Mouse (Mus musculus): ENCODE measurements at regions not wholly inside any gene's neighbourhood (a gene's known extent, or its start where the extent isn't known, plus 50 kb on each side); places are given as distances from the start of the nearest gene placed in this dataset.

GRCm38 (mm10) chr2:74463407-74463806, 115.8 kb downstream of the Lnpk start:
- no peak for DNase-seq

DNA sequence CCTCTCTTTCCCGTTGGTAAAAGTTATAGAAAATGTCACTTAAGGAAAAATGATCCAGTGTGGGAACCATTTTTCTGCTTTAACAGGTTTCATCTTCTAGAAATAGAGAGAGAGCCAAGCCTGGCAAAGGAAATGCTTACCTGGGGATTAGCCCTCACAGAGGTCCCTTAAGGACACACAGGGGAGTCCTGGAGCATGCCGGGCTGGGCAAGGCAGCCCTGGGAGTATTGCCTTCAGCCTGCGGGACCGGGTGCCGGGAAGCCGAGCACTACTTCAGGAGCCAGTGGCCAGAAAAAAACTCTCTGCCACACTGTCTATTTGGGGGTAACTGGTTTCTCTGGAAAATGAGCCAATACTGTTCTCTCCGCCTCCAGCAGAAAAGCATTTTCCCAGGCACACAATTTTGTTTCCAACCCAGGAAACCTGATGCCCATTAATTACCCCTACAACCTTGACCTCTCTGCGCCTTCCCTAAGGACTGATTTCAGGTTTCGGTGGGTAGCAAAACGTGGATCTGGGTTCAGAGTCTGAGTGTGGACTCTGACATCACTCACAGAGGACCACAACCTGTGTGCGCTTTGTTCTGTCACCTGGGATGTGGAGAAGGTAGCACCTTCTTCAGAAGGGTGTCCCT, 117.9 kb downstream of the Lnpk start:
- DNase-seq: no peak

DNA sequence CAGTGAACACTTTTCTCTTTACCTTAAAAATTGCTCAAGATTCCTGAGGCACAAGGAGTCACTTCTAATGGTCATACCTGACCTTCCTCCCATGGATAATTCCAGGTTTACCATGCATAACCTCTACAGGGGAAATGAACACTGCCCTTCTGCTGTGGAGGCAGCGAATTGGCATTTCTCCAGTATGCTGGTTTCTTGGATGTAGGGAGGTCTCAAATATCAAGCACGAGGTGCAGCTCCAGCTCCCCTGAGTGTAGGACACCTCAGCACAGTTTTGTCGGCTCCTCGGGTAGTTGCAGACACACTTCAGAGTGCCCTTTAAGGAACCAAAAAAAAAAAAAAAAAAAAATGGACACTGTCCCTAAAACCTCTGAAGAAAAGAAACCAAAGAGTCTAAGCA, 124.8 kb downstream of the Lnpk start:
- DNase-seq: no peak

DNA sequence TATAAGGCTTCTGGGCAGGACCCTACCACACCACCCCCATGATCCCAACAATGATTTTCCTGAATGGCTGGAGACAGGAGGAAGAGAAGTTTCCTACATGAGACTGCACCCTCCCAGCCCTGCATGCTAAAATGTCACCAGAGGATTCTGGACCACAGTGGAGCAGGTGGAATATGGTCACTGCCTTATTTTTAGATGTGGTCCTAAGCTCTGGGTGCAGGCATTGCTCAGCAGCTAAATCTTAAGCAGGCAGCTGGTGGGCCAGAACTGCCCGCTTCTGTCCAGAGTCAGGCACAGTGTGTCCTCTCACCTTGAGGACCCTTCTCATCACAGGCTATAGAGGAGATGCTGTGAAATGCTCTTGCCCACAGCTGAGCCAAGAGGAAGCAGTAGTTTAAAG, 126.6 kb downstream of the Lnpk start:
- DNase-seq: no peak

GRCm38 (mm10) chr2:74451578-74451977, 127.7 kb downstream of the Lnpk start:
- DNase-seq: no peak

GRCm38 (mm10) chr2:74451038-74451437, 128.2 kb downstream of the Lnpk start:
- DNase-seq: no peak

DNA sequence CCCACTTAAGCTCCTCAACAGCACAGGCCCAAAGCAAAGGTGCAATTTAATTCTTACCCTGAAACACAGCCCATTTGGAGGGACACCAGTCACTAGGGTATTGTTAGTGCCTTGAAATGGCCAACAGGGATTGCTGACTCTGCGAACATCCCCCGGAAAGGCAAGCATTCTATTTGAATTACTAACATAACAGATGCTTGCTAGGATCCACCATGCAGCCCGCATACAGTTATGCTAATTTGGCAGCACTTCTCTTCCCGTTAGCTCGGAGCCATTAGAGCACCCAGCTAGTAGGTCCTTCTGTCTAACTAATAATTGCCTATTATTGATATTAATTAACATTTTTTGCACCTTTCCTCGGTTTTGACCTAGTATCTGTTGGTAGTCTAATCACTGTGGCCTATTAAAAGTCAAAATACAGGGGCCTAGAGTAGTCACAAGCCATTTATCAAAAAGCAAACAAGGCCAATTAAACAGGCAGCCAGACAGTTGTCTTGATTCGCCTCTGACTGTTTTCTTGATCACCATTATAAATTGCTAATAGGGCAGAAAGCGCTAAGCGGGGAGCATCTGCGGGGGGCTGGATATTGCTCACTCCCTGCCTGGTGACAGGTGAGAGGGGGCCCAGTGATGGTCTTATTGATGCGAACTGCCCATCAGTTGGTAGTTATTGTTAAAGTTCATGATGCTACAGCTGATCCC, 129.0 kb downstream of the Lnpk start:
- no peak for DNase-seq

DNA sequence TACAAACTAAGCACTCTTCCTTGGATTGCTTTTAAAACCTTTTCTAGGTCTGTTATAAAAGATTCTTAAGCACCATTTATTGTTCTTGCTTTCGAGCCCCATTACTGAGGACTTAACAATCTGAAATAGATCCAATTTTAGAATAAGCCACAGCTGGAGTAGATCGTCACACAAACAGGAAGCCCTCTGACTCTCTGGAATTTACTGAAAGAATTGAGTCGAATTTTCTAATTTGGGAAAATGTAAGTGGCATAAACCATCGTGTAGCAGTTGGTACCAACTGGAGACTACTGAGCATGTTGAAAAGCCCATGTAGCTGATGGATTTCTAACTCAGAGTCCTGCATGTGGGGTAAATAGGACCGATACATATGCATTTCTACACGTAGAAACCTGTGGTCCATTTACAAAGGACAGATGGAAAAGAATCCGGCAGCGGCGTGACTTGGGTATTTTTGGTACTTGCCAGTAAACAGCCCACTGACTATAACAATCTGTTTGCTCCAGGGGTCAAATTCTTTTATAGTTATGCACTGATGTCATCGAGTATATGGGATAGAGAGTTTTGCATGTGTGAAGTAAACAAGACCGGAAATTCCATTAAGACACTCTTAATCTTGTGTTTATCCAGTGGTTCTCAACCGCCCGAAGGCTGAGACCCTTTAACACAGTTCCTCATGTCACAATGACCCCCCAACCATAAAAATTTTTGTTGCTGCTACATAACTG, 143.9 kb downstream of the Lnpk start:
- no peak for DNase-seq

GRCm38 (mm10) chr2:74426746-74427145, 152.5 kb downstream of the Lnpk start:
- no peak for DNase-seq

GRCm38 (mm10) chr2:74424726-74425125, 154.5 kb downstream of the Lnpk start:
- no peak for DNase-seq

DNA sequence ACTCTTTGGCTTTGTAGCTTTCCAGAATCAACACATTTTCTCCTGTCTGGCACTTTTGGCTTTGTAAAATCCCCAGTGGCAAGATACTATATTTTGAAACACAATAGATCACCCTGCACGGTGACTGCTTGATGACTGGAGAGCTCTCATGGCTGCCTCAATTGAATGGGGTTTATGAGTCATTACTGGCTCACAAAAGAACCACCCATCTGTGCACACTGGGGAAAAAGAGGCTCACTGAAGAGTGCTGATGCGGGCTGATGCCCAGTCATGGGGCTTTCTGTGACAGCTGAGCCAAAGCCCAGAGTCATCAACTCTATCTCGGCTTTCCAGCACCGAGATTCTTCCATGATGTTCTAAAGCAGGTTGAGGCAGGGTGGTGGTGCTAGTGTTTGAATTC, 163.1 kb downstream of the Lnpk start:
- no peak for DNase-seq

DNA sequence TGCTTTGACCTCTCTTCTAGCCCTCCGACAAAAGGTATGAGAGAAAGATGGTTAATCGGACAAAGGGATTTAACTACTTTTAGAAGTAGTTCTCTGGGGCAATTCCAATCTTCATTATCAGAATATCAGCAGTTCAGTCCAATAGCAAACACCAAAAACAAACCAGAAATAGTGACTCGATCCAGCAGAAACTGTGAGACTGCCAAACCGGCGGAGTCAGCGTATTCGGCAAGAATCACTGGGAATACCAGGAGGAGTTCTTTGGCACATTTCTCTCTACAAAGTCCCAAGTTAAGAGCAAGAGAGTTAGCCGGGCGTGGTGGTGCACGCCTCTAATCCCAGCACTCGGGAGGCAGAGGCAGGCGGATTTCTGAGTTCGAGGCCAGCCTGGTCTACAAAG, 164.5 kb downstream of the Lnpk start:
- no peak for DNase-seq

DNA sequence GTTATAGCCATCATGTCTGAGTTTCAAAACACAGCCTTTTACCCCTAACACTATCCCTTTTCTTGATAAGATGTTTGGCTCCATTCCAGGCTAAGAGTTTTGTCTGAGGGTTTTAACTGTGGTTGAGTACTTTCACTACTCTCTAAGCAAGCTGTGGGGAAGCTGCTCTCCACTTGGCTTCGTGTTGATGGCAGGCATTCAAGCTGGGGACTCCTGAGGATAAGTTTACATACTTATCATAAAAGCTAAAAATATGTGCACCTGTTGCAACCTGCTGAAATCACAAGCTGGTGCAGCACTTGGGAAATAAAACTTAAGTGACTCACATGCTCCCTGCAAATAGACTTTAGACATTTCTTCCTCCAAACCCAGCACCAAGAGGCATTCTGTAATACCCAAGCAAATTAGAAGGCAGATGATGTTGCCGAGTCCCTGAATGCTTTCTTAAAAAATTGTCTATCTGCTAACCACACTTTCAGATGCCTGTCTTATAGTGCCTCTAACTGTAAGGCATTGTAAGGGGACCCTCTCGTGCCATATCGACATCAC, 169.3 kb downstream of the Lnpk start:
- DNase-seq: no peak

DNA sequence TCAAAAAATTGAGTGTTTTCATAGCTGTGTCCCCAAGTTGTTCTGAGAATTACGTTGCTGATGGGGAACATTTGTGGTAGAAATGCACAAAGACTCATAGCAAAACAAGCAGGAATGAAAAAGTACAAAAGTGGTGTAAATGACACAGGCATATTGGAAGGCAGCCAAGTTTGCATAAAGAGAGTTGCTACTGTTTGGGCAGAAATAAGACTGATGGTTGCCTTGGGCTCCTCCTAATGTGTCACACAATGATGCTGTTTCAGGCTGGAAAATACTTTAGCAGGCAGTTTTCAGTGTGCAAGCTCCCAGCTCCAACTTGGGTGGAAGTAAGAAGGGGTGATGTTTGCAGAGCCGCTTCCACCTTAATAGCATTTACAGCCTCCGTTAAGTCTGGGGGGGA, 174.7 kb downstream of the Lnpk start:
- no peak for DNase-seq

GRCm38 (mm10) chr2:74391064-74391463, 188.2 kb downstream of the Lnpk start:
- DNase-seq: no peak

DNA sequence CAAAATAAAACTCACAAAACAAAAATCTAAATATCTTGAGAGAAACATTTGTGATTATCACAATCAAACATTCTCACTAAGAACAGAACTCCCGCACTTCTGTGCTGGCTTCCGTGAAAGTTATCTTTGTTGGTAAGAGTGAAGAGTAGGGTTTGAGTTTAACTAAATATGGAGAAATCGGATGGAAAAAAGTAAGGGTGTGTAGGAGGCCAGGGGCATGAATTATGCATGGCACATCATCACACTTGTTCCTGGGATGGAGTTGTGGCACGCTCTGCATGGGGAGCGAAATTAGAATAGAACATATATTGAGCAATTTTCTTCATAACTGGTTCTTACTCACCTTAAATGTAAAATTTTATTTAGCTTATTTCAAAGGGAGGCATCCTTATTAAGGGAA, 191.2 kb downstream of the Lnpk start:
- no peak for DNase-seq

- DNase-seq: no peak
Observed at GRCm38 (mm10) chr2:74384918-74385317, 194.3 kb downstream of the Lnpk start.

DNA sequence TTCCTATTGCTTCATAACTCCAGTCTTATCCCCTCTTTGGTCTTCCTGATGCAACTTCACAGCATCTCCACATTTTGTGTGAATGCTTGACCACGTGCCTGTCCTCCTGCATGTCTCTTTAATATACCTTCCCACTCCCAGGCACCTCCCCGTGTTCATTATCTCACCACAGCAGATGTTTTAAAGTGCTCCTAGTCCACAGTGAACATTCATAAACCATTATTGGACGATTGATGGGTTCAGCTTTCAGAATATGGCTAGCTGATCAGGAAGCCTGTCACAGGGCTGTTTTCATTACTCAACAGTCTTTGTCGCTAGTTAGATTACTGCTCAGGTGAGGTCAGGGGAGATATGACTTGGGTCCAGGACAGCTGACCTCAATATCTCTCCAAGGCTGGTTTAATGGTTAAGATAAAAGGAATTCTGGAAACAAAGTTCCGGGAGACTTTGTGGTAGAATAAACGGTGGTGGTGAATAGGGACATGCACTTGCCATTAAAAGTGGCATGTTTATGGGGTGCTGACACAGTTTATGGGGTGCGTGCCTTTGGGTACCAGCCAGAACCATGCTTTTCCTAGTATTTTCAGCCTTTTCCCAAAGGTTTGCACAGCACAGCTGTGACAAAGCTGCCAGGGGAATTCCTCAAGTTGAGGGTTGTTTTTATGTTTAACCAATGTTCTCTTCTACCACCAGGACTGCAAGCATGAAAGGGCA, 198.5 kb downstream of the Lnpk start:
- DNase-seq: no peak

- DNase-seq: no peak
Observed at GRCm38 (mm10) chr2:74378709-74379108, 200.5 kb downstream of the Lnpk start.

DNA sequence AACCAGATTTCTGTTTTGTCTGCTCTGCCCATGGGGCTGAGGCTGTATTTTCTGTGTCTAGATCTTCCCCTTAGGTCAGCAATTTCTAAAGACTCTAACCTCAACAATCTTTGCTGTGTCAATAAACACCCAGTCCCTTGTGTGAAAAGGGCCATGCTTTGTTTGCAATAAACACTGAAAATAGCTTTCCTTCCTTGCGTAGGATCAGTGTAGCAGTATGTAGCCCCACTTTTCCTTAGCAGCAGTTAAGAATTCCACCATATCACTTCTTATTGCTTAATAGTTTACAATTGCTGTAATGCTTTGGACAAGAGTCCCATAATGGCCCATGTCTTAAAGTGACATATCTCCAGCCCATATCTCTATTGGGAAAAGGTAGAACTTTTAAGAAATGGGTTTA, 205.3 kb downstream of the Lnpk start:
- DNase-seq: no peak

- no peak for DNase-seq
Observed at GRCm38 (mm10) chr2:74373056-74373455, 206.2 kb downstream of the Lnpk start.

GRCm38 (mm10) chr2:74363255-74363654, 216.0 kb downstream of the Lnpk start:
- DNase-seq: no peak

- DNase-seq: no peak
Observed at GRCm38 (mm10) chr2:74354591-74354990, 224.6 kb downstream of the Lnpk start.

All from cerebellum, adult 9-10 months (tissue).